Mouse (Mus musculus) kidney, postnatal 0 days (tissue): ENCODE measurements around the gene Wrnip1. TPM values are rescaled to one million over a fixed set of nuclear protein-coding genes. Genes with fewer than 3 reads are reported as not detected.
A peak's percentile ranks its signal among the peaks of the same experiment; 100 is the strongest.

Source experiments
- ATAC-seq: fragments of 200-750 bp; cut with Nextera tagmentation; replicated peaks from 2 replicates; pipeline ENCODE4 v1.8.0; 2017; ENCODE audit warnings: low read depth, moderate number of reproducible peaks, moderate TSS enrichment, moderate library complexity; ENCODE audit not compliant: low FRiP score
- DNase-seq: peaks from one replicate; pipeline ENCODE4 v3.0.0-alpha.2; 2016; ENCODE audit warnings: low spot score
- H3K27ac ChIP-seq: fragments of 300-500 bp; sonication (generic); 2 replicates; pipeline ENCODE4 v1.5.1; 2014; ENCODE audit warnings: mild to moderate bottlenecking
- H3K27me3 ChIP-seq: fragments of 300-500 bp; sonication (generic); 2 replicates; pipeline ENCODE4 v1.6.1; 2014; ENCODE audit warnings: low read length, mixed read lengths; ENCODE audit not compliant: insufficient read depth
- H3K36me3 ChIP-seq: fragments of 300-500 bp; sonication (generic); 2 replicates; pipeline ENCODE4 v1.6.1; 2014; ENCODE audit warnings: low read length, mixed read lengths; ENCODE audit not compliant: insufficient read depth
- H3K4me1 ChIP-seq: fragments of 300-500 bp; sonication (generic); replicated peaks from 2 replicates; pipeline ENCODE4 v1.6.1; 2014; ENCODE audit warnings: antibody characterized with exemption, low read length, mixed read lengths; ENCODE audit not compliant: insufficient read depth
- H3K4me2 ChIP-seq: fragments of 300-500 bp; sonication (generic); 2 replicates; pipeline ENCODE4 v1.6.1; 2014; ENCODE audit warnings: mild to moderate bottlenecking, low read length, moderate library complexity, mixed read lengths
- H3K4me3 ChIP-seq: fragments of 300-500 bp; sonication (generic); replicated peaks from 2 replicates; pipeline ENCODE4 v1.5.1; 2014; ENCODE audit warnings: low read depth, low read length
- H3K9ac ChIP-seq: fragments of 300-500 bp; sonication (generic); 2 replicates; pipeline ENCODE4 v1.6.1; 2014; ENCODE audit warnings: low read depth, low read length
- H3K9me3 ChIP-seq: fragments of 300-500 bp; sonication (generic); replicated peaks from 2 replicates; pipeline ENCODE4 v1.6.1; 2016; ENCODE audit warnings: low read length, inconsistent platforms, mixed read lengths
- CTCF ChIP-seq: IDR thresholded peaks from 2 replicates; pipeline ENCODE4 v1.5.1; 2016; ENCODE audit warnings: antibody characterized with exemption, low read depth, mild to moderate bottlenecking, moderate library complexity
- whole genome bisulfite sequencing: fragments of 180-500 bp; shearing (Covaris S2); extraction: QIAGEN DNeasy Blood & Tissue Kit; methylation state at CpG from one replicate; pipeline ENCODE4 v1.1.7; 2014; 5-methylcytosine and 5-hydroxymethylcytosine counted together
- polyA plus RNA-seq: library from polyadenylated mRNA; unstranded; fragments of >200 nt; fragmentation: Nextera tagmentation; extraction: Ambion mirVana; gene quantifications from 2 replicates; pipeline ENCODE4 v1.2.1, GENCODE M21; 2015

The Wrnip1 gene
- polyA plus RNA-seq, 1 experiment from 2014 or later = 25.8 TPM

GRCm38 (mm10) chr13:32787584-32787983 is 14.3 kb upstream of the Wrnip1 start:
- Histone ChIP-seq H3K9ac (no peak overlapping the region), H3K4me3 (no peak overlapping the region), H3K4me2 (no peak overlapping the region), H3K27ac (no peak overlapping the region), H3K36me3 (no peaks in the 10 kb centered on the region), H3K27me3 (no peaks in the 10 kb centered on the region), H3K4me1 (no peaks in the 10 kb centered on the region), H3K9me3 (no peaks in the 10 kb centered on the region)
- no peak for TF ChIP-seq CTCF
- ATAC-seq = no peak
- no peak for DNase-seq
- WGBS = 65% methylated on average over 2 of the region's 2 CpGs

- no peak for ATAC-seq
- H3K4me2 ChIP-seq = no peak overlapping the region
- no peaks in the 10 kb centered on the region for H3K4me1 ChIP-seq
- no peaks in the 10 kb centered on the region for H3K9me3 ChIP-seq
- no peak for TF ChIP-seq CTCF
- no peaks in the 10 kb centered on the region for H3K27me3 ChIP-seq
- no peaks in the 10 kb centered on the region for H3K36me3 ChIP-seq
- WGBS = 83% methylated on average over 4 of the region's 4 CpGs
- no peak overlapping the region for H3K9ac ChIP-seq
- no peak overlapping the region for H3K27ac ChIP-seq
- no peak overlapping the region for H3K4me3 ChIP-seq
- no peak for DNase-seq
Measured at GRCm38 (mm10) chr13:32789781-32790180, 12.1 kb upstream of the Wrnip1 start.

- H3K4me1 ChIP-seq = no peaks in the 10 kb centered on the region
- 57% methylated on average over 2 of the region's 2 CpGs for WGBS
- H3K4me3 ChIP-seq = no peak overlapping the region
- no peaks in the 10 kb centered on the region for H3K36me3 ChIP-seq
- DNase-seq = no peak
- H3K9ac ChIP-seq = no peak overlapping the region
- no peak for TF ChIP-seq CTCF
- H3K9me3 ChIP-seq = no peaks in the 10 kb centered on the region
- no peak overlapping the region for H3K27ac ChIP-seq
- H3K27me3 ChIP-seq = no peaks in the 10 kb centered on the region
- ATAC-seq = no peak; the same call in 1 of the 2 replicates
- no peak overlapping the region for H3K4me2 ChIP-seq
Measured at GRCm38 (mm10) chr13:32794619-32795018, 7.2 kb upstream of the Wrnip1 start.

- Histone ChIP-seq H3K9me3 (no peaks in the 10 kb centered on the region), H3K27me3 (no peaks in the 10 kb centered on the region), H3K36me3 (no peaks in the 10 kb centered on the region), H3K9ac (no peak overlapping the region), H3K4me1 (no peaks in the 10 kb centered on the region), H3K27ac (no peak overlapping the region), H3K4me2 (no peak overlapping the region), H3K4me3 (no peak overlapping the region)
- DNase-seq = no peak
- no peak for ATAC-seq
- 87% methylated on average over 5 of the region's 5 CpGs for WGBS
- TF ChIP-seq CTCF = no peak
Measured at GRCm38 (mm10) chr13:32795166-32795565, 6.7 kb upstream of the Wrnip1 start.

GRCm38 (mm10) chr13:32797085-32797484 is 4.8 kb upstream of the Wrnip1 start:
- H3K27me3 ChIP-seq = no peaks in the 10 kb centered on the region
- WGBS = 79% methylated on average over 1 of the region's 1 CpGs
- H3K4me2 ChIP-seq = no peak overlapping the region
- H3K27ac ChIP-seq = no peak overlapping the region
- no peaks in the 10 kb centered on the region for H3K9me3 ChIP-seq
- no peak for ATAC-seq
- H3K36me3 ChIP-seq = no peaks in the 10 kb centered on the region
- DNase-seq = peak; percentile 15
- H3K9ac ChIP-seq = no peak overlapping the region
- H3K4me3 ChIP-seq = no peak overlapping the region
- H3K4me1 ChIP-seq = 0 out of 2 replicates have a peak, but pooled peaks cover 3% of the 10 kb centered on the region
- TF ChIP-seq CTCF = peak; percentile 46

- no peaks in the 10 kb centered on the region for H3K36me3 ChIP-seq
- 63% methylated on average over 2 of the region's 2 CpGs for WGBS
- H3K27me3 ChIP-seq = no peaks in the 10 kb centered on the region
- no peak for ATAC-seq
- peak; percentile 42 for DNase-seq
- H3K27ac ChIP-seq = no peak overlapping the region
- H3K4me3 ChIP-seq = no peak overlapping the region
- no peak overlapping the region for H3K4me2 ChIP-seq
- H3K9ac ChIP-seq = no peak overlapping the region
- H3K4me1 ChIP-seq = peaks cover 15% of the 10 kb centered on the region; the same call in 1 of the 2 replicates
- TF ChIP-seq CTCF = peak; percentile 56
- H3K9me3 ChIP-seq = no peaks in the 10 kb centered on the region
Measured at GRCm38 (mm10) chr13:32799131-32799530, 2.7 kb upstream of the Wrnip1 start.

GRCm38 (mm10) chr13:32800859-32801258 is 979 bp upstream of the Wrnip1 start:
- Histone ChIP-seq H3K27ac (no peak overlapping the region), H3K4me2 (peak overlapping the region; percentile 86; the same call in 1 of the 2 replicates), H3K9me3 (no peaks in the 10 kb centered on the region), H3K27me3 (no peaks in the 10 kb centered on the region), H3K36me3 (no peaks in the 10 kb centered on the region), H3K4me1 (peaks cover 15% of the 10 kb centered on the region; the same call in 1 of the 2 replicates), H3K9ac (no peak overlapping the region), H3K4me3 (no peak overlapping the region)
- DNase-seq (peak; percentile 27), ATAC-seq (no peak)
- peak; percentile 47 for TF ChIP-seq CTCF
